In the genomic region with DNA sequence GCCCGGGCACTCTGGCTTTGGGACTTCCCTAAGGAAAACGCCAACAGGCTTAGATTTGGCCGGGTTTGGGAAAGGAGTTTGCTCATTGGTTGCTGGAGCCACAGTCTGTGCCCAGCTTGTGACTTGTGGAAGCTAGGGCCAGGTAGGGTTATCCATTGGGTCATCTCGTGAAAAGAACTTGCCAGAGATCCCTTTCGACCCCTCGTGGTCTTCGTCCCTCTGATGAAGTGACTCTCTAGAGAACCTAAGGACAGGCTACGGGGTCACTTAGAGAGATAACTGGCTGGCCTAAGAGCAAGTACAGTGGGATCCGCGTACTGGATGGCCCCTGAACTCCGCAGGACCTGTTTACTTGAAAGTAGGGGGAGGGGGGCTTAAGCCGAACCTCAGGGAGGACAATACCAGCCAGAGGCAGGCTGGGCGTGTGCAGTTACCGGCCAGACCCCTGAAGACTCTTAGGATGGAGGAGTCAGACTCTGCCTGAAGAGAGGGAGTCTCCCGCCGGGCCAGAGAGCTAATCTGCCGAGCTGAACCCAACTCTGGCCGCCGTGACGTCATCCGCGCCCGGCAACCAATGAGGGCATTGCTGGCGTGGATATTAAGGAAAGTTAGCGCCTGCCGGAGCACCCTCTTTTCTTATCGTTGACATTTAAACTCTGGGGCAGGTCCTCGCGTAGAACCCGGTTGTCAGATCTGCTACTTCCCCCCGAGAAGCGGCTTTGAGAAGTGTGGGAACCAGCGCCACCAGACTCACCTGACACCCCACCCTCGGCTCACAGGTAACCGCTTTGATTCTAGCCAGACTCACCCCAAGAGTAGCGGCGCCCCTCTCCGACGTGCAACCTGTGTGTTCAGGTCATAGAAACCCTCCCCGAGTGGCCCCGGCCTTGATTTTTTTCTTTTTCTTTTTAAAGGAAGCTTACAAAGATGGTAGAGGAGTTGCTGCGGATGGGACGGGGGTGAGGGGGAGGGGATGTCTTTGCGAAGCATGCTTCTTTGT, we compare ENCODE assay signal across 9 mouse cellular contexts. TPM values are rescaled to one million over a fixed set of nuclear protein-coding genes. Genes with fewer than 3 reads are reported as not detected.
DNase-seq lines count a peak whose midpoint lies in the region; ATAC-seq lines count a peak whose summit lies in the region.
"Had no signal": no experiment of that assay in that cellular context is flagged by ENCODE, and none has a peak within 500 bp of the region (broad histone marks: within the 10 kb centered on the region; RNA-seq: fewer than 3 reads in every experiment).

A gene (plus strand): TSS at position 630 of the 1,000 bp plus-strand sequence.

- WGBS in hindbrain, embryonic 14.5 days, result 1% methylated on average over 44 of the region's 44 CpGs
- WGBS in midbrain, embryonic 15.5 days, result 2% methylated on average over 44 of the region's 44 CpGs

- ATAC-seq in hindbrain, embryonic 14.5 days (ENCODE audit: low FRiP score), result peak; percentile 16; the same call in 1 of the 2 replicates
- ATAC-seq in midbrain, embryonic 15.5 days (replicated peaks), result peak; percentile 26; the same call in 1 of the 2 replicates

- H3K9me3 ChIP-seq in hindbrain, embryonic 14.5 days (ENCODE audit: control insufficient read depth, low read length), result no peaks in the 10 kb centered on the region
- H3K9me3 ChIP-seq in midbrain, embryonic 15.5 days, result no peaks in the 10 kb centered on the region

- no peak within 1 kb of the TSS for H3K27ac ChIP-seq in hindbrain, embryonic 14.5 days
- no peak within 1 kb of the TSS for H3K27ac ChIP-seq in midbrain, embryonic 15.5 days
- H3K27ac ChIP-seq: macrophage had no signal

- peak; percentile 94 for DNase-seq in left cerebral cortex, postnatal 4 days
- DNase-seq in left cerebral cortex, adult 18-20 months (ENCODE audit: low spot score in 2 of 2), result no peak
- DNase-seq in cerebellum, postnatal 36 days, result peak; percentile 86 to 89
- no peak for DNase-seq in hindbrain, embryonic 14.5 days (ENCODE audit: low spot score)
- no peak for DNase-seq in frontal cortex, postnatal 14 days (ENCODE audit: low spot score in 2 of 2)
- no peak for DNase-seq in natural killer cell, adult 2 months (ENCODE audit: low spot score in 2 of 2)
- DNase-seq in thymus, postnatal 0 days (ENCODE audit: low spot score), result no peak

- peak within 1 kb of the TSS; percentile 25 for H3K4me3 ChIP-seq in hindbrain, embryonic 14.5 days (replicated peaks; ENCODE audit: low read length)
- peak within 1 kb of the TSS; percentile 9 for H3K4me3 ChIP-seq in midbrain, embryonic 15.5 days

- H3K27me3 ChIP-seq in hindbrain, embryonic 14.5 days (ENCODE audit: control insufficient read depth, insufficient read depth, low read length), result peaks cover 99% of the 10 kb centered on the region
- peaks cover 93% of the 10 kb centered on the region for H3K27me3 ChIP-seq in midbrain, embryonic 15.5 days (replicated peaks)

- peak within 1 kb of the TSS; percentile 45 for H3K4me2 ChIP-seq in hindbrain, embryonic 14.5 days (replicated peaks)
- peak within 1 kb of the TSS; percentile 24 for H3K4me2 ChIP-seq in midbrain, embryonic 15.5 days

- peak within 1 kb of the TSS; percentile 28 for H3K9ac ChIP-seq in hindbrain, embryonic 14.5 days
- no peak within 1 kb of the TSS for H3K9ac ChIP-seq in midbrain, embryonic 15.5 days

- intact Hi-C loops in left cerebral cortex, postnatal 4 days (cut with DNase I), result loop anchor here (10.0 kb wide), 1 partner anchor 544 kb away; a partner anchor contains a TSS

- 0 out of 2 replicates have a peak, but pooled peaks cover 3% of the 10 kb centered on the region for H3K4me1 ChIP-seq in hindbrain, embryonic 14.5 days (replicated peaks; ENCODE audit: control insufficient read depth, insufficient read depth, low read length)
- H3K4me1 ChIP-seq in midbrain, embryonic 15.5 days, result peaks cover 4% of the 10 kb centered on the region; the same call in 1 of the 2 replicates

- H3K36me3 ChIP-seq in hindbrain, embryonic 14.5 days (replicated peaks; ENCODE audit: control insufficient read depth, insufficient read depth), result no peaks in the 10 kb centered on the region
- H3K36me3 ChIP-seq in midbrain, embryonic 15.5 days (replicated peaks), result no peaks in the 10 kb centered on the region

RNA-seq across cellular contexts. Expression of the gene that starts here (rescaled TPM):
- total RNA-seq in left cerebral cortex, postnatal 4 days (2021), result 10 to 100 TPM; 11.5 to 13.9 TPM
- total RNA-seq in left cerebral cortex, adult 18-20 months (2021), result 10 to 100 TPM in 1 of 2 experiments, 1 to 10 TPM in 1; 8.8 to 10.3 TPM
- polyA plus RNA-seq in hindbrain, embryonic 14.5 days (2014; fragmentation: Nextera tagmentation; extraction: Ambion mirVana), result 26.9 and 28.1 TPM in 2 replicates
- 22.5 and 23.3 TPM in 2 replicates for polyA plus RNA-seq in midbrain, embryonic 15.5 days (2015; fragmentation: Nextera tagmentation; extraction: Ambion mirVana)
- 0.09 TPM in 1 of 2 replicates, not detected in the other for polyA plus RNA-seq in thymus, postnatal 0 days (2015; fragmentation: Nextera tagmentation; extraction: Ambion mirVana)
- polyA plus RNA-seq: macrophage had no signal

Comparison
In these comparisons a context has a peak if more than half of its experiments do, and no peak if none do; other contexts are left out.
1. RNA of the gene that starts here (polyA plus RNA-seq): 26.9 to 28.1 TPM in hindbrain, embryonic 14.5 days and 22.5 to 23.3 TPM in midbrain, embryonic 15.5 days; 0.09 TPM in thymus, postnatal 0 days; every median in the first group is over 10 times any median in the second.
2. DNase-seq: peak in left cerebral cortex, postnatal 4 days (single experiment) and cerebellum, postnatal 36 days (2 of 2); none in left cerebral cortex, adult 18-20 months (0 of 2), hindbrain, embryonic 14.5 days (single experiment), frontal cortex, postnatal 14 days (0 of 2), natural killer cell, adult 2 months (0 of 2) and thymus, postnatal 0 days (single experiment).